Mouse (Mus musculus): ENCODE results near the gene Immp2l. TPM values are rescaled to one million over a fixed set of nuclear protein-coding genes. Genes with fewer than 3 reads are reported as not detected.

The Immp2l gene
- polyA plus RNA-seq, 1 experiment from 2014 or later = 12.8 TPM

DNA sequence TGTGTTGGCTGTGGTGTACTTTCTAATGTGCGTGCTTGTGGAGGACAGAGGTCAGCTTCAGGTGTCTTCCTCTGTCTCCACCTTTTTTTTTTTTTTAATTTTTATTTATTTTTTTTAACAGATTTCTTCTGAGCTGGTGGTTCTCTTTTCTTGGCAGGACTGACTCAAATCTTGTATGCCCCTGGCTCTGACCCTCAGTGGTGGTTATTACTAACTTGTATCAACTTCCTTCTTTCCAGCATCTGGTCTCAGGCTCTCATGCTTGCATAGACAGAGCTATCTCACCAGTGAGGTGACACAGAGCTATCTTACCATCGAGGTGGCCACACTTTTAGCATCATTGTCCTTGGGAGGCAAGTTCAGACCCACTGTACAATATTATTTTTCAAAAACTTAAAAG lies 17.8 kb downstream of the Immp2l start:
- Histone ChIP-seq H3K4me3 (ENCODE audit: low read length) (no peak overlapping the region), H3K9ac (ENCODE audit: low read length) (no peak overlapping the region), H3K4me1 (replicated peaks; ENCODE audit: control insufficient read depth, insufficient read depth, low read length) (no peaks in the 10 kb centered on the region), H3K4me2 (ENCODE audit: low read depth, low read length) (no peak overlapping the region), H3K36me3 (ENCODE audit: control insufficient read depth, insufficient read depth, low read length) (no peaks in the 10 kb centered on the region), H3K27ac (ENCODE audit: low read length) (no peak overlapping the region), H3K9me3 (ENCODE audit: control insufficient read depth, low read length) (no peaks in the 10 kb centered on the region), H3K27me3 (ENCODE audit: control insufficient read depth, insufficient read depth, low read depth, low read length) (no peaks in the 10 kb centered on the region)
- WGBS = 86% methylated on average over 2 of the region's 2 CpGs
- no peak for ATAC-seq (ENCODE audit: low read depth)

DNA sequence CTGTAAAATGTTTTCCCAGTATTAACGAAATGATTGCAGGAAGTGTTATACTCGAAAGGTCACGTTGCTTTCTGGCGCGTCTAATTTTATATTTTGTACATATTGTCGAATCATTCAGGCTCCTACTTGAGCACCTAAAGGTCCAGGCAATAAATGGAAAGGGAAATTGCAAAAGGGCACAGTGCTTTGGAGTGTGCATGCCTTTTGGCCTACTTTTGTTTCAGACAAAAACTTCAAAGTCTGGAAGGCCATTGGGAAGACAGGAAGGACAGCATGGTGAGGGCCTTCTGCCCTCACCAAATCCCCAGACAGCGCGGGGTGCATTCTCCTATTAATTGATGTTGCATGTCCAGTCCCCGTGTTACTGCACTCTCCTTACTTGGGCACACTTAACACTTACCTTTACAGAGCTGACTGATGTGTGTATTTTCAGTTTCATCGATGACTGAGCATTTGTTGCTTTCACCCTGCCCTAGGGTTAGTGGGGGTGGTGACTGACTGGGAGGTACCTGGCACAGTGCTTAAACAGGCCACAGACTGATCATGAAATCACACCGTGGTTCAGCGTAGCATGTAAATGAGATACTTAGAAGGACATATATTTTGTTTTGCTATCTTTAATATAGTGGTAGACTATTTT lies 20.7 kb downstream of the Immp2l start:
- Histone ChIP-seq H3K27me3 (ENCODE audit: control insufficient read depth, insufficient read depth, low read depth, low read length) (no peaks in the 10 kb centered on the region), H3K4me2 (ENCODE audit: low read depth, low read length) (no peak overlapping the region), H3K9ac (ENCODE audit: low read length) (no peak overlapping the region), H3K4me3 (ENCODE audit: low read length) (no peak overlapping the region), H3K36me3 (ENCODE audit: control insufficient read depth, insufficient read depth, low read length) (no peaks in the 10 kb centered on the region), H3K9me3 (ENCODE audit: control insufficient read depth, low read length) (no peaks in the 10 kb centered on the region), H3K4me1 (replicated peaks; ENCODE audit: control insufficient read depth, insufficient read depth, low read length) (no peaks in the 10 kb centered on the region), H3K27ac (ENCODE audit: low read length) (no peak overlapping the region)
- no peak for ATAC-seq (ENCODE audit: low read depth)
- WGBS = 76% methylated on average over 12 of the region's 12 CpGs

- H3K4me3 ChIP-seq (ENCODE audit: low read length) = no peak overlapping the region
- no peaks in the 10 kb centered on the region for H3K4me1 ChIP-seq (replicated peaks; ENCODE audit: control insufficient read depth, insufficient read depth, low read length)
- ATAC-seq (ENCODE audit: low read depth) = no peak
- 84% methylated on average over 12 of the region's 12 CpGs for WGBS
- no peak overlapping the region for H3K4me2 ChIP-seq (ENCODE audit: low read depth, low read length)
- H3K9me3 ChIP-seq (ENCODE audit: control insufficient read depth, low read length) = no peaks in the 10 kb centered on the region
- H3K9ac ChIP-seq (ENCODE audit: low read length) = no peak overlapping the region
- H3K36me3 ChIP-seq (ENCODE audit: control insufficient read depth, insufficient read depth, low read length) = no peaks in the 10 kb centered on the region
- no peaks in the 10 kb centered on the region for H3K27me3 ChIP-seq (ENCODE audit: control insufficient read depth, insufficient read depth, low read depth, low read length)
- H3K27ac ChIP-seq (ENCODE audit: low read length) = no peak overlapping the region
These were observed 23.3 kb downstream of the Immp2l start for GRCm38 (mm10) chr12:41047085-41047766.

- no peak overlapping the region for H3K27ac ChIP-seq (ENCODE audit: low read length)
- no peaks in the 10 kb centered on the region for H3K36me3 ChIP-seq (ENCODE audit: control insufficient read depth, insufficient read depth, low read length)
- ATAC-seq (ENCODE audit: low read depth) = no peak
- no peaks in the 10 kb centered on the region for H3K27me3 ChIP-seq (ENCODE audit: control insufficient read depth, insufficient read depth, low read depth, low read length)
- H3K4me3 ChIP-seq (ENCODE audit: low read length) = no peak overlapping the region
- H3K9ac ChIP-seq (ENCODE audit: low read length) = no peak overlapping the region
- no peaks in the 10 kb centered on the region for H3K9me3 ChIP-seq (ENCODE audit: control insufficient read depth, low read length)
- WGBS = 74% methylated on average over 5 of the region's 5 CpGs
- no peaks in the 10 kb centered on the region for H3K4me1 ChIP-seq (replicated peaks; ENCODE audit: control insufficient read depth, insufficient read depth, low read length)
- H3K4me2 ChIP-seq (ENCODE audit: low read depth, low read length) = no peak overlapping the region
These were observed 27.1 kb downstream of the Immp2l start for GRCm38 (mm10) chr12:41050945-41051344.

DNA sequence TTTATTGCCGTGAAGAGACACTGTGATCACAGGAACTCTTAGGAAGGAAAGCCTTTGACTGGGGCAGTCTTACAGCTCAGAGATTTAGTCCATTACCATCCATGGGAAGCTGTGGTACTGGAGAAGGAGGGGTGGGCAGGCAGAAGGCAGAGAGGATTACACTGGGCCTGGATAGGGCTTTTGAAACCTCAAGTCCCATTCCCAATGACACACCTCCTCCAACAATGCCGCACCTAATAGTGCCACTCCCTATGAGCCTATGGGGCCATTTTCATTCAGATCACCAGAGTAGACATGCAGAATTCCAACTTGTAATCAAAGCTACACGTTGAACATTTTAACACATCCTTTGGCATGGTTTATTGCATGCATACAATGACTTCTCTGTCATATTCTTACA lies 29.0 kb downstream of the Immp2l start:
- Histone ChIP-seq H3K4me3 (ENCODE audit: low read length) (no peak overlapping the region), H3K27me3 (ENCODE audit: control insufficient read depth, insufficient read depth, low read depth, low read length) (no peaks in the 10 kb centered on the region), H3K9ac (ENCODE audit: low read length) (no peak overlapping the region), H3K9me3 (ENCODE audit: control insufficient read depth, low read length) (no peaks in the 10 kb centered on the region), H3K4me1 (replicated peaks; ENCODE audit: control insufficient read depth, insufficient read depth, low read length) (no peaks in the 10 kb centered on the region), H3K36me3 (ENCODE audit: control insufficient read depth, insufficient read depth, low read length) (no peaks in the 10 kb centered on the region), H3K4me2 (ENCODE audit: low read depth, low read length) (no peak overlapping the region), H3K27ac (ENCODE audit: low read length) (no peak overlapping the region)
- 77% methylated on average over 3 of the region's 3 CpGs for WGBS
- ATAC-seq (ENCODE audit: low read depth) = no peak

DNA sequence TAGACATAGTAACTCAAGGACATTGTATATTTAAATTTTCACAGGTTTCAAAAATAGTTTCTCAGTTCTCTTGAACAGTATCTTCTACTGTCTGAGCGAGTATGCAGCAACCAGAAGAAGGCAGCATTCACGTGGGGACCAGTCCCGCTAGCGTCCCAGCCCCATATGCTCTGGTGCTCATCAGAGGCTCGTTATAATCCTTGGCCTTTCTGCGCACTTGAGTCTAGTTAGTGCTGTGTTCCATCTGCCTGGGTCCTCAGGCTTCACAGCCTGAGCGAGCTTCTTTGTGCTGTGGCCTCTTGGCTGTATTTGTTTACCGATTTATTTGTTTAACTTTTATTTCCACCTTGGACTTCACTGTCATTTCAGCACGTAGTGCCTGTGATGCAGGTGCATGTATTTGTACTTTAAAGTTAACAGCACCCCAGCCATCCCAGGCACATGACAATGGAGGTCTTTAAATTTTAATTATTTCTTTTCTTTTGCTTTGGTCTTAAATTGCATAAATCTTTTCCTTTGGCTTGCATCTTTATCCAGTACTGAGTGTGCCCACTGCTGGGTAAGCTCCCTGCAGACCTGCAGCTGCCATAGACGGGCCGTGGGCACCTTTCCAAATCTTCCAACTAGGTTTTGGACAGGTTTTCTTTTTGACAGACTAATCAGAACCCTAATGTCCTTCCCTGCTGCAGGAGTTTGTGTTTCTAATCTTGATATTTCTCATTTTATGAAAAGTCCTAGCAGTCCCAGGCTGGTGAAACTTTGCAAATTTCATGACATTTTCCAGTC lies 30.3 kb downstream of the Immp2l start:
- Histone ChIP-seq H3K9ac (ENCODE audit: low read length) (no peak overlapping the region), H3K27ac (ENCODE audit: low read length) (no peak overlapping the region), H3K4me3 (ENCODE audit: low read length) (no peak overlapping the region), H3K27me3 (ENCODE audit: control insufficient read depth, insufficient read depth, low read depth, low read length) (no peaks in the 10 kb centered on the region), H3K9me3 (ENCODE audit: control insufficient read depth, low read length) (no peaks in the 10 kb centered on the region), H3K36me3 (ENCODE audit: control insufficient read depth, insufficient read depth, low read length) (no peaks in the 10 kb centered on the region), H3K4me1 (replicated peaks; ENCODE audit: control insufficient read depth, insufficient read depth, low read length) (no peaks in the 10 kb centered on the region), H3K4me2 (ENCODE audit: low read depth, low read length) (no peak overlapping the region)
- whole genome bisulfite sequencing = 82% methylated on average over 11 of the region's 11 CpGs
- ATAC-seq (ENCODE audit: low read depth) = no peak

GRCm38 (mm10) chr12:41055941-41056340 lies 32.1 kb downstream of the Immp2l start:
- H3K27me3 ChIP-seq (ENCODE audit: control insufficient read depth, insufficient read depth, low read depth, low read length) = no peaks in the 10 kb centered on the region
- no peak overlapping the region for H3K9ac ChIP-seq (ENCODE audit: low read length)
- no peaks in the 10 kb centered on the region for H3K9me3 ChIP-seq (ENCODE audit: control insufficient read depth, low read length)
- no peak overlapping the region for H3K27ac ChIP-seq (ENCODE audit: low read length)
- no peaks in the 10 kb centered on the region for H3K36me3 ChIP-seq (ENCODE audit: control insufficient read depth, insufficient read depth, low read length)
- H3K4me2 ChIP-seq (ENCODE audit: low read depth, low read length) = no peak overlapping the region
- no peak for ATAC-seq (ENCODE audit: low read depth)
- H3K4me1 ChIP-seq (replicated peaks; ENCODE audit: control insufficient read depth, insufficient read depth, low read length) = no peaks in the 10 kb centered on the region
- H3K4me3 ChIP-seq (ENCODE audit: low read length) = no peak overlapping the region

DNA sequence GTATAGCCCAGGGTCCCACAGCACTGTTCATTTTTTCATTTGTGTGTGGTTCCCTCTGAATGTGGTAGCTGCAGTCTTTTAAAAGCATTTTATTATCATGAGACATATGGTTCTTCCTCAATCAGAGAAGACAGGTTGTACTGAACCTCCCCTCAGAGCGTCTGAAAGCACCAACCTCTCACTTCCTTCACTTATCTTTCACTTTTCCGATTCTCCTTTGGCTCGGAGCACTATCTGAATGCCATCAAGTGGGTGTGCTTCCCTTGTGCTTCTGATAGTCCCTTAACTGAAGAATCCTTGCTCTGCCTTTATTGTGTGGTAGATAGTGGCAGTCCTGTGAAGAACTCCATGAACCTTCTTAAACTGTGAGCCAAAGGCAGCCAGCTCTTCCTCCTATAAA lies 39.4 kb downstream of the Immp2l start:
- no peak overlapping the region for H3K4me3 ChIP-seq (ENCODE audit: low read length)
- no peak for ATAC-seq (ENCODE audit: low read depth)

DNA sequence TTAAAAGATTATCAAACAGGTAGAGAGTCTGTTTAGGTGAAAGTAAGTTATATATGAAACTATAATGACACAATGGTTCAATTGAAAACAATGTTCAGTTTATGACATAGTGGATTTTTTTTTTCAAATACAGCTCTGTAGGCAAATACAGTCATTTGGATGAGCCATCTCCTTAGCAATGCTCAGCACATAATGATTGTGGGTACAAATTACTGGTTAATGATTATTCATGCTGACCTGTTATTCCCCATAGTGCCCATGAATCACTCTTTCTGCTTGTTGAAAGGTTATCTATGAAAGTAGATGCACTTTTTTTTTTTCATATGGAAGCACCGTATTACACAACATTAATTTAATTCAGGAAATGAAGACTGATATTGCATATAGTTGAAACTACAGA lies 58.0 kb downstream of the Immp2l start:
- Histone ChIP-seq H3K4me3 (ENCODE audit: low read length) (no peak overlapping the region), H3K9ac (ENCODE audit: low read length) (no peak overlapping the region), H3K4me1 (replicated peaks; ENCODE audit: control insufficient read depth, insufficient read depth, low read length) (no peaks in the 10 kb centered on the region), H3K27ac (ENCODE audit: low read length) (no peak overlapping the region), H3K9me3 (ENCODE audit: control insufficient read depth, low read length) (no peaks in the 10 kb centered on the region), H3K27me3 (ENCODE audit: control insufficient read depth, insufficient read depth, low read depth, low read length) (no peaks in the 10 kb centered on the region), H3K36me3 (ENCODE audit: control insufficient read depth, insufficient read depth, low read length) (no peaks in the 10 kb centered on the region), H3K4me2 (ENCODE audit: low read depth, low read length) (no peak overlapping the region)
- no peak for ATAC-seq (ENCODE audit: low read depth)
- 86% methylated on average over 1 of the region's 1 CpGs for WGBS

More for the DNA sequence above, 39.4 kb downstream of the Immp2l start:
- Histone ChIP-seq H3K4me2 (ENCODE audit: low read depth, low read length) (no peak overlapping the region), H3K27ac (ENCODE audit: low read length) (no peak overlapping the region), H3K9me3 (ENCODE audit: control insufficient read depth, low read length) (no peaks in the 10 kb centered on the region), H3K4me1 (replicated peaks; ENCODE audit: control insufficient read depth, insufficient read depth, low read length) (no peaks in the 10 kb centered on the region), H3K9ac (ENCODE audit: low read length) (no peak overlapping the region), H3K27me3 (ENCODE audit: control insufficient read depth, insufficient read depth, low read depth, low read length) (no peaks in the 10 kb centered on the region), H3K36me3 (ENCODE audit: control insufficient read depth, insufficient read depth, low read length) (no peaks in the 10 kb centered on the region)
- 75% methylated on average over 3 of the region's 3 CpGs for WGBS

All from lung, embryonic 16.5 days (tissue).